In genomic region chr14:61683356-61683740, GRCm38 (mm10) we compare ENCODE assay signal across 8 mouse cellular contexts.
DNase-seq lines count a peak whose midpoint lies in the region; ATAC-seq and TF ChIP-seq lines count a peak whose summit lies in the region.

No protein-coding gene starts in this region.

- no peak for TF ChIP-seq CTCF in cerebellum, adult 2 months (IDR thresholded peaks at IDR 0.05; ENCODE audit: borderline replicate concordance, insufficient read depth, low read depth, low read length)
- TF ChIP-seq CTCF in midbrain, postnatal 0 days (IDR thresholded peaks at IDR 0.05), result no peak

- peaks cover 6% of the 10 kb centered on the region; the same call in 1 of the 2 replicates for H3K27me3 ChIP-seq in cerebellum, adult 2 months (ENCODE audit: control insufficient read depth, insufficient read depth, low read length)
- H3K27me3 ChIP-seq in forebrain, embryonic 11.5 days (ENCODE audit: control insufficient read depth, insufficient read depth, low read length), result peaks cover 27% of the 10 kb centered on the region
- peaks cover 8% of the 10 kb centered on the region; the same call in 1 of the 2 replicates for H3K27me3 ChIP-seq in intestine, embryonic 16.5 days (replicated peaks; ENCODE audit: control insufficient read depth, insufficient read depth, low read length)
- peaks cover 21% of the 10 kb centered on the region; the same call in 1 of the 2 replicates for H3K27me3 ChIP-seq in midbrain, postnatal 0 days (ENCODE audit: insufficient read depth, low read length)

- no peaks in the 10 kb centered on the region for H3K36me3 ChIP-seq in forebrain, embryonic 11.5 days (ENCODE audit: control insufficient read depth, insufficient read depth, low read length)
- H3K36me3 ChIP-seq in intestine, embryonic 16.5 days (ENCODE audit: control insufficient read depth, insufficient read depth, low read length), result no peaks in the 10 kb centered on the region
- H3K36me3 ChIP-seq in midbrain, postnatal 0 days (ENCODE audit: insufficient read depth, low read length), result no peaks in the 10 kb centered on the region

- H3K4me3 ChIP-seq in cerebellum, adult 2 months (replicated peaks; ENCODE audit: insufficient read depth, low read depth, low read length), result peak overlapping the region; percentile 94
- H3K4me3 ChIP-seq in forebrain, embryonic 11.5 days (ENCODE audit: low read depth, low read length), result peak overlapping the region; percentile 76
- peak overlapping the region; percentile 83 for H3K4me3 ChIP-seq in intestine, embryonic 16.5 days (ENCODE audit: low read length)
- peak overlapping the region; percentile 83 for H3K4me3 ChIP-seq in midbrain, postnatal 0 days (ENCODE audit: low read depth, low read length)

- peak overlapping the region; percentile 89 for H3K9ac ChIP-seq in forebrain, embryonic 11.5 days (ENCODE audit: low read length)
- H3K9ac ChIP-seq in intestine, embryonic 16.5 days (ENCODE audit: low read depth, low read length), result peak overlapping the region; percentile 91
- H3K9ac ChIP-seq in midbrain, postnatal 0 days (replicated peaks; ENCODE audit: low read length, poor library complexity, severe bottlenecking), result no peak overlapping the region

- ATAC-seq in forebrain, embryonic 11.5 days (replicated peaks; ENCODE audit: low FRiP score), result no peak
- ATAC-seq in intestine, embryonic 16.5 days, result no peak
- no peak for ATAC-seq in midbrain, postnatal 0 days (ENCODE audit: low FRiP score)

- H3K4me1 ChIP-seq in cerebellum, adult 2 months (ENCODE audit: control insufficient read depth, insufficient read depth, low read length), result peaks cover 10% of the 10 kb centered on the region; the same call in 1 of the 2 replicates
- H3K4me1 ChIP-seq in forebrain, embryonic 11.5 days (replicated peaks; ENCODE audit: control insufficient read depth, insufficient read depth, low read length), result peaks cover 23% of the 10 kb centered on the region
- peaks cover 30% of the 10 kb centered on the region for H3K4me1 ChIP-seq in intestine, embryonic 16.5 days (ENCODE audit: control insufficient read depth, insufficient read depth, low read length)
- no peaks in the 10 kb centered on the region for H3K4me1 ChIP-seq in midbrain, postnatal 0 days (ENCODE audit: insufficient read depth, low read length)

- no peak overlapping the region; the same call in 1 of the 2 replicates for H3K27ac ChIP-seq in cerebellum, adult 2 months (ENCODE audit: insufficient read depth, low read length)
- H3K27ac ChIP-seq in forebrain, embryonic 11.5 days (ENCODE audit: low read depth, low read length), result no peak overlapping the region
- H3K27ac ChIP-seq in intestine, embryonic 16.5 days (ENCODE audit: low read length), result peak overlapping the region; percentile 98
- H3K27ac ChIP-seq in midbrain, postnatal 0 days (ENCODE audit: low read depth, low read length), result no peak overlapping the region

- TF ChIP-seq POLR2A in cerebellum, adult 2 months (IDR thresholded peaks at IDR 0.05; ENCODE audit: borderline replicate concordance, insufficient read depth, low read length), result no peak

- DNase-seq in cerebellum, adult 2 months, result peak in 1 of 2 experiments; percentile 18
- no peak for DNase-seq in cerebellum, postnatal 4 days (ENCODE audit: low spot score in 2 of 2)
- DNase-seq in 3134 (ENCODE audit: extremely low read depth, insufficient read length, low spot score), result peak; percentile 58
- DNase-seq in forebrain, embryonic 11.5 days (ENCODE audit: low spot score), result no peak
- no peak for DNase-seq in midbrain, postnatal 0 days (ENCODE audit: low spot score)
- no peak for DNase-seq in ovary, postnatal 14 days (ENCODE audit: low spot score)
- no peak for DNase-seq in layer of hippocampus, adult 18-20 months (ENCODE audit: low spot score in 2 of 2)

- peak overlapping the region; percentile 99 for H3K4me2 ChIP-seq in forebrain, embryonic 11.5 days (ENCODE audit: low read depth, low read length, severe bottlenecking)
- H3K4me2 ChIP-seq in intestine, embryonic 16.5 days (ENCODE audit: low read depth, low read length), result peak overlapping the region; percentile 96
- peak overlapping the region; percentile 98 for H3K4me2 ChIP-seq in midbrain, postnatal 0 days (ENCODE audit: low read depth, low read length, poor library complexity, severe bottlenecking)

- WGBS in cerebellum, adult 2 months, result 47% methylated on average over 9 of the region's 9 CpGs
- WGBS in forebrain, embryonic 11.5 days, result 4% methylated on average over 9 of the region's 9 CpGs
- 11% methylated on average over 9 of the region's 9 CpGs for WGBS in intestine, embryonic 16.5 days
- 14% methylated on average over 9 of the region's 9 CpGs for WGBS in midbrain, postnatal 0 days

- H3K9me3 ChIP-seq in forebrain, embryonic 11.5 days (ENCODE audit: control insufficient read depth, low read length), result no peaks in the 10 kb centered on the region
- H3K9me3 ChIP-seq in intestine, embryonic 16.5 days (ENCODE audit: control insufficient read depth, low read length), result no peaks in the 10 kb centered on the region
- no peaks in the 10 kb centered on the region for H3K9me3 ChIP-seq in midbrain, postnatal 0 days (ENCODE audit: low read length)
